Mouse (Mus musculus): ENCODE measurements around the gene Gas8. TPM values are rescaled to one million over a fixed set of nuclear protein-coding genes. Genes with fewer than 3 reads are reported as not detected.

The Gas8 gene
- polyA plus RNA-seq, 1 experiment from 2014 or later: 41.0 TPM

GRCm38 (mm10) chr8:123499556-123499955 is 19.1 kb upstream of the Gas8 start:
- Histone ChIP-seq H3K4me2 (no peak overlapping the region), H3K27ac (no peak overlapping the region), H3K9me3 (no peaks in the 10 kb centered on the region), H3K36me3 (replicated peaks) (peaks cover 95% of the 10 kb centered on the region), H3K4me1 (no peaks in the 10 kb centered on the region), H3K4me3 (replicated peaks) (no peak overlapping the region), H3K27me3 (no peaks in the 10 kb centered on the region), H3K9ac (no peak overlapping the region)
- no peak for ATAC-seq (ENCODE audit: low FRiP score)
- WGBS: 96% methylated on average over 11 of the region's 11 CpGs

- Histone ChIP-seq H3K36me3 (replicated peaks) (peaks cover 93% of the 10 kb centered on the region), H3K9ac (no peak overlapping the region), H3K27me3 (no peaks in the 10 kb centered on the region), H3K9me3 (no peaks in the 10 kb centered on the region), H3K4me3 (replicated peaks) (no peak overlapping the region), H3K27ac (no peak overlapping the region), H3K4me1 (no peaks in the 10 kb centered on the region), H3K4me2 (no peak overlapping the region)
- WGBS: 92% methylated on average over 5 of the region's 5 CpGs
- no peak for ATAC-seq (ENCODE audit: low FRiP score)
Measured at GRCm38 (mm10) chr8:123502192-123502591, 16.4 kb upstream of the Gas8 start.

GRCm38 (mm10) chr8:123503801-123504467 is 14.7 kb upstream of the Gas8 start:
- WGBS: 98% methylated on average over 6 of the region's 6 CpGs
- no peak overlapping the region for H3K9ac ChIP-seq
- peaks cover 97% of the 10 kb centered on the region for H3K36me3 ChIP-seq (replicated peaks)
- ATAC-seq (ENCODE audit: low FRiP score): no peak
- H3K4me3 ChIP-seq (replicated peaks): no peak overlapping the region
- no peak overlapping the region for H3K4me2 ChIP-seq
- H3K9me3 ChIP-seq: no peaks in the 10 kb centered on the region
- no peaks in the 10 kb centered on the region for H3K4me1 ChIP-seq
- no peaks in the 10 kb centered on the region for H3K27me3 ChIP-seq
- H3K27ac ChIP-seq: no peak overlapping the region

- no peak for ATAC-seq (ENCODE audit: low FRiP score)
- 94% methylated on average over 9 of the region's 9 CpGs for WGBS
- Histone ChIP-seq H3K9ac (no peak overlapping the region), H3K36me3 (replicated peaks) (peaks cover 97% of the 10 kb centered on the region), H3K27me3 (no peaks in the 10 kb centered on the region), H3K4me2 (no peak overlapping the region), H3K27ac (no peak overlapping the region), H3K4me3 (replicated peaks) (no peak overlapping the region), H3K9me3 (no peaks in the 10 kb centered on the region), H3K4me1 (no peaks in the 10 kb centered on the region)
Measured at GRCm38 (mm10) chr8:123504591-123505195, 13.9 kb upstream of the Gas8 start.

GRCm38 (mm10) chr8:123505267-123505666 is 13.4 kb upstream of the Gas8 start:
- 87% methylated on average over 4 of the region's 4 CpGs for WGBS
- H3K9ac ChIP-seq: no peak overlapping the region
- no peak overlapping the region for H3K4me3 ChIP-seq (replicated peaks)
- no peak overlapping the region for H3K27ac ChIP-seq
- H3K36me3 ChIP-seq (replicated peaks): peaks cover 96% of the 10 kb centered on the region
- no peaks in the 10 kb centered on the region for H3K27me3 ChIP-seq
- H3K4me2 ChIP-seq: no peak overlapping the region
- H3K9me3 ChIP-seq: no peaks in the 10 kb centered on the region
- no peak for ATAC-seq (ENCODE audit: low FRiP score)
- no peaks in the 10 kb centered on the region for H3K4me1 ChIP-seq

- no peaks in the 10 kb centered on the region for H3K9me3 ChIP-seq
- H3K9ac ChIP-seq: no peak overlapping the region
- peaks cover 92% of the 10 kb centered on the region for H3K36me3 ChIP-seq (replicated peaks)
- 91% methylated on average over 9 of the region's 9 CpGs for WGBS
- ATAC-seq (ENCODE audit: low FRiP score): no peak
- H3K4me2 ChIP-seq: no peak overlapping the region
- no peaks in the 10 kb centered on the region for H3K27me3 ChIP-seq
- no peak overlapping the region for H3K27ac ChIP-seq
- H3K4me1 ChIP-seq: no peaks in the 10 kb centered on the region
- no peak overlapping the region for H3K4me3 ChIP-seq (replicated peaks)
Measured at GRCm38 (mm10) chr8:123505695-123506094, 12.9 kb upstream of the Gas8 start.

- 96% methylated on average over 5 of the region's 5 CpGs for WGBS
- peaks cover 77% of the 10 kb centered on the region for H3K36me3 ChIP-seq (replicated peaks)
Measured at GRCm38 (mm10) chr8:123507153-123507552, 11.5 kb upstream of the Gas8 start.

GRCm38 (mm10) chr8:123510819-123511218 is 7.8 kb upstream of the Gas8 start:
- WGBS: 82% methylated on average over 5 of the region's 5 CpGs
- Histone ChIP-seq H3K4me3 (replicated peaks) (no peak overlapping the region), H3K9ac (no peak overlapping the region), H3K27ac (no peak overlapping the region), H3K4me1 (peaks cover 25% of the 10 kb centered on the region), H3K4me2 (no peak overlapping the region), H3K36me3 (replicated peaks) (peaks cover 43% of the 10 kb centered on the region), H3K27me3 (peaks cover 9% of the 10 kb centered on the region), H3K9me3 (no peaks in the 10 kb centered on the region)
- no peak for ATAC-seq (ENCODE audit: low FRiP score)

More at GRCm38 (mm10) chr8:123507153-123507552, 11.5 kb upstream of the Gas8 start:
- Histone ChIP-seq H3K4me1 (no peaks in the 10 kb centered on the region), H3K9ac (no peak overlapping the region), H3K27ac (no peak overlapping the region), H3K4me3 (replicated peaks) (no peak overlapping the region), H3K4me2 (no peak overlapping the region), H3K9me3 (no peaks in the 10 kb centered on the region), H3K27me3 (no peaks in the 10 kb centered on the region)
- ATAC-seq (ENCODE audit: low FRiP score): no peak

GRCm38 (mm10) chr8:123514136-123514535 is 4.5 kb upstream of the Gas8 start:
- peak overlapping the region; percentile 71 for H3K4me2 ChIP-seq

GRCm38 (mm10) chr8:123514781-123515539 is 3.7 kb upstream of the Gas8 start, which contains the start of gene Dbndd1:
Gene Dbndd1 (minus strand): TSS chr8:123515463.
- under 1% methylated on average over 57 of the region's 63 CpGs for WGBS
- peaks cover 19% of the 10 kb centered on the region for H3K27me3 ChIP-seq
- H3K27ac ChIP-seq: peak within 1 kb of the TSS; percentile 88
- H3K36me3 ChIP-seq (replicated peaks): peaks cover 3% of the 10 kb centered on the region; the same call in 1 of the 2 replicates
- H3K9me3 ChIP-seq: no peaks in the 10 kb centered on the region
- peak; percentile 76 for ATAC-seq (ENCODE audit: low FRiP score)
- H3K4me2 ChIP-seq: peak within 1 kb of the TSS; percentile 71
- peaks cover 39% of the 10 kb centered on the region for H3K4me1 ChIP-seq
- peak within 1 kb of the TSS; percentile 83 for H3K4me3 ChIP-seq (replicated peaks)
- H3K9ac ChIP-seq: peak within 1 kb of the TSS; percentile 71

More at GRCm38 (mm10) chr8:123514136-123514535, 4.5 kb upstream of the Gas8 start:
- H3K27me3 ChIP-seq: peaks cover 19% of the 10 kb centered on the region
- WGBS: 4% methylated on average over 9 of the region's 9 CpGs
- peaks cover 11% of the 10 kb centered on the region for H3K36me3 ChIP-seq (replicated peaks)
- H3K9ac ChIP-seq: peak overlapping the region; percentile 71
- H3K4me1 ChIP-seq: peaks cover 32% of the 10 kb centered on the region
- ATAC-seq (ENCODE audit: low FRiP score): no peak
- H3K4me3 ChIP-seq (replicated peaks): peak overlapping the region; percentile 83
- H3K27ac ChIP-seq: peak overlapping the region; percentile 88
- H3K9me3 ChIP-seq: no peaks in the 10 kb centered on the region

GRCm38 (mm10) chr8:123515540-123515897 is 3.1 kb upstream of the Gas8 start:
- Histone ChIP-seq H3K4me3 (replicated peaks) (peak overlapping the region; percentile 83), H3K27me3 (peaks cover 19% of the 10 kb centered on the region), H3K9ac (peak overlapping the region; percentile 71), H3K27ac (peak overlapping the region; percentile 88), H3K4me2 (peak overlapping the region; percentile 71), H3K36me3 (replicated peaks) (no peaks in the 10 kb centered on the region), H3K9me3 (no peaks in the 10 kb centered on the region), H3K4me1 (peaks cover 39% of the 10 kb centered on the region)
- WGBS: under 1% methylated on average over 11 of the region's 11 CpGs
- peak; percentile 36 for ATAC-seq (ENCODE audit: low FRiP score)

GRCm38 (mm10) chr8:123516596-123516995 is 2.0 kb upstream of the Gas8 start:
- H3K4me1 ChIP-seq: peaks cover 39% of the 10 kb centered on the region
- no peaks in the 10 kb centered on the region for H3K9me3 ChIP-seq
- peaks cover 4% of the 10 kb centered on the region; the same call in 1 of the 2 replicates for H3K36me3 ChIP-seq (replicated peaks)
- H3K9ac ChIP-seq: no peak overlapping the region
- ATAC-seq (ENCODE audit: low FRiP score): no peak
- H3K4me3 ChIP-seq (replicated peaks): no peak overlapping the region
- H3K4me2 ChIP-seq: no peak overlapping the region
- peaks cover 19% of the 10 kb centered on the region for H3K27me3 ChIP-seq
- WGBS: 29% methylated on average over 2 of the region's 2 CpGs
- H3K27ac ChIP-seq: no peak overlapping the region

Data from forebrain, embryonic 12.5 days (tissue).